Mouse (Mus musculus) forebrain, embryonic 15.5 days (tissue): ENCODE measurements around the gene Sppl3. TPM values are rescaled to one million over a fixed set of nuclear protein-coding genes. Genes with fewer than 3 reads are reported as not detected.

Source experiments
- ATAC-seq: fragments of 200-750 bp; cut with Nextera tagmentation; replicated peaks from 2 replicates; pipeline ENCODE4 v1.8.0; 2017; ENCODE audit warnings: mild to moderate bottlenecking, moderate TSS enrichment, moderate library complexity
- H3K27ac ChIP-seq: fragments of 300-500 bp; sonication (generic); replicated peaks from 2 replicates; pipeline ENCODE4 v1.5.1; 2015; ENCODE audit warnings: mild to moderate bottlenecking, inconsistent platforms
- H3K27me3 ChIP-seq: fragments of 300-500 bp; sonication (generic); 2 replicates; pipeline ENCODE4 v1.6.1; 2015; ENCODE audit warnings: inconsistent platforms
- H3K36me3 ChIP-seq: fragments of 300-500 bp; sonication (generic); 2 replicates; pipeline ENCODE4 v1.6.1; 2015; ENCODE audit warnings: mild to moderate bottlenecking, inconsistent platforms
- H3K4me1 ChIP-seq: fragments of 300-500 bp; sonication (generic); 2 replicates; pipeline ENCODE4 v1.6.1; 2015; ENCODE audit warnings: inconsistent platforms
- H3K4me2 ChIP-seq: fragments of 300-500 bp; sonication (generic); replicated peaks from 2 replicates; pipeline ENCODE4 v1.6.1; 2015; ENCODE audit warnings: mild to moderate bottlenecking, inconsistent platforms
- H3K4me3 ChIP-seq: fragments of 300-500 bp; sonication (generic); 2 replicates; pipeline ENCODE4 v1.5.1; 2015; ENCODE audit warnings: mild to moderate bottlenecking, inconsistent platforms
- H3K9ac ChIP-seq: fragments of 300-500 bp; sonication (generic); replicated peaks from 2 replicates; pipeline ENCODE4 v1.6.1; 2015; ENCODE audit warnings: mild to moderate bottlenecking, inconsistent platforms
- H3K9me3 ChIP-seq: fragments of 300-500 bp; sonication (generic); 2 replicates; pipeline ENCODE4 v1.6.1; 2016; ENCODE audit warnings: inconsistent platforms
- WGBS: fragments of 180-500 bp; shearing (Covaris S2); methylation state at CpG from one replicate; pipeline ENCODE4 v1.1.7; 2015; ENCODE audit warnings: mixed read lengths; 5-methylcytosine and 5-hydroxymethylcytosine counted together
- polyA plus RNA-seq: library from polyadenylated mRNA; unstranded; fragments of >200 nt; fragmentation: Nextera tagmentation; extraction: Ambion mirVana; gene quantifications from 2 replicates; pipeline ENCODE4 v1.2.1, GENCODE M21; 2015

Gene Sppl3
- polyA plus RNA-seq, 1 experiment from 2014 or later: 19.2 TPM

GRCm38 (mm10) chr5:114976935-114977334 lies 34.0 kb upstream of the Sppl3 start:
- Histone ChIP-seq H3K4me2 (no peak overlapping the region), H3K9me3 (no peaks in the 10 kb centered on the region), H3K4me1 (peaks cover 18% of the 10 kb centered on the region), H3K9ac (no peak overlapping the region), H3K4me3 (no peak overlapping the region), H3K36me3 (no peaks in the 10 kb centered on the region), H3K27ac (no peak overlapping the region), H3K27me3 (no peaks in the 10 kb centered on the region)
- ATAC-seq: no peak

DNA sequence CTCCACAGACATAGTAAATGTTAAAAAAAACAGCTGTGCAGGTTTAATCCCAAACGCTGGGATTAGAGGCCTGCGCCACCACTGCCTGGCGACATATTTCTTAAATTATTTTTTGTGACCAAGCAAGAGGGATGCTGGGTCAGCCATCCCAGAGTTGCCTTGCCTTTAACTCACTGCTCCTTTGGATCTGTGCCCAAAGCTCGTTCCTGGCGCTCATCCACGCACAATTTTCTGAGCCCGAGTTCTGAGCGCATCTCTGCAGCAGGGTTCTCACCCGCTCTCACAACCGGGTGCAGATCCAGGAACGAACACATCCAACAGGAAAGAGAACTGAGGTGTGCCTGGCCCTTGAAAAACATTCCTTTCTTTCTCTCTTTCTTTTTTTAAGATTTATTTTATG lies 32.5 kb upstream of the Sppl3 start:
- Histone ChIP-seq H3K4me2 (no peak overlapping the region), H3K4me3 (no peak overlapping the region), H3K9ac (no peak overlapping the region), H3K4me1 (peaks cover 18% of the 10 kb centered on the region), H3K27ac (no peak overlapping the region), H3K9me3 (no peaks in the 10 kb centered on the region), H3K27me3 (no peaks in the 10 kb centered on the region), H3K36me3 (no peaks in the 10 kb centered on the region)
- WGBS: 54% methylated on average over 11 of the region's 11 CpGs
- no peak for ATAC-seq

DNA sequence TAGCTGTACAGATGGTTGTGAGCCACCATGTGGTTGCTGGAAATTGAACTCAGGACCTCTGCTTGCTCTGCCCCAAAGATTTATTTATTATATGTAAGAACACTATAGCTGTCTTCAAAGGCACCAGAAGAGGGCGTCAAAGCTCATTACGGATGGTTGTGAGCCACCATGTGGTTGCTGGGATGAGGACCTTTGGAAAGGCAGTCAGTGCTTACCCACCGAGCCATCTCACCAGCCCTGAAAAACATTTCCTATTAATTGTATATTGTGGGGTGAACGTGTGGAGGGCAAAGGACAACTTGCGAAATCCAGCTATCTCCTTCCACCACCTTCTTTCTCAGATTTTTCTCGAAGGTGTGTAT lies 32.1 kb upstream of the Sppl3 start:
- H3K4me3 ChIP-seq: peak overlapping the region; percentile 35
- H3K9me3 ChIP-seq: no peaks in the 10 kb centered on the region
- ATAC-seq: no peak; the same call in 1 of the 2 replicates
- H3K4me2 ChIP-seq: peak overlapping the region; percentile 71
- no peaks in the 10 kb centered on the region for H3K36me3 ChIP-seq
- 4% methylated on average over 6 of the region's 6 CpGs for WGBS
- H3K4me1 ChIP-seq: peaks cover 18% of the 10 kb centered on the region
- 0 out of 2 replicates have a peak overlapping the region, but pooled peaks have one; percentile 38 for H3K9ac ChIP-seq
- H3K27ac ChIP-seq: no peak overlapping the region
- H3K27me3 ChIP-seq: no peaks in the 10 kb centered on the region

DNA sequence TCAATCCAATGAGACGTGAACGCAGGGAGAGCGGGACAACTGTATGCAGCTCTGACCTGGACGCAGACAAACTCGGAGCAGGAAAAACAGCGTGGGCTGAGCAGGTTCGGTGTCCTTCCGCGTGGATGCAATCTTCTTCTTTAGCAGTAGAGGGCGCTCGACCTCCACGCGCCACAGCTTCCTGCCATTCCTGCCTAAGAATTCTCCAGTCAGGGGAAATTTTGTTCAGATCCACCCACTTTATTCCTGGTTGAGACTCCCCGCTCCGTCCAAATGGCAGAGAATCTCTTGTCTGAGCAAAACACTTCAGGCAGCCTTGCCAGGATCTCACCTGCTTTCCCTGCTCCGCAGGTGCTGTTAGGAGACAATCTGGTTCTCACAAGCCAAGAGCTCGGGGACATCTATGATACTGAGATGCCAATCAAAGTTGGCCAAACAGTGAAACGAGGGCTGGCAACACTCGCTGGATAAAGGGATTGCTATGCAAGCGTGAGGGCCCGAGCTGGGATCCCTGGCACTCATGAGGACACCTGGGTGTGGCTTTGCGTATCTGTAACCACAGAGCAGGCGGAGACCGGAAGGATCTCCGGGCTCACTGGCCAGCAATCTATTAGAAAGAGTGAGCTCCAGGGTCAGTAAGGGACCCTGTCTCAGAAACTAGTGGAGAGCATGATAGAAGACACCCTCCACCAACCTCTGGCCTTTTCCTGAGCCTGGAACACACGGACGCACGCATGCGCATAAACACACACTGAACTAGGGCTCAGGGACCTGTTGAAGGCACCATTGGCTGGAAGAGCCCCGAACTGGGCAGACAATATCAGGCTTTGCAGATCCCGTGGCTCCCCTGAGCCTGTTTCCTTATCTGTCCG lies 31.5 kb upstream of the Sppl3 start:
- peak; percentile 48; the same call in 1 of the 2 replicates for ATAC-seq
- Histone ChIP-seq H3K27me3 (no peaks in the 10 kb centered on the region), H3K27ac (no peak overlapping the region), H3K4me1 (peaks cover 18% of the 10 kb centered on the region), H3K36me3 (no peaks in the 10 kb centered on the region), H3K4me3 (peak overlapping the region; percentile 35), H3K9me3 (no peaks in the 10 kb centered on the region), H3K4me2 (peak overlapping the region; percentile 71), H3K9ac (peak overlapping the region; percentile 45)
- 5% methylated on average over 32 of the region's 32 CpGs for WGBS

DNA sequence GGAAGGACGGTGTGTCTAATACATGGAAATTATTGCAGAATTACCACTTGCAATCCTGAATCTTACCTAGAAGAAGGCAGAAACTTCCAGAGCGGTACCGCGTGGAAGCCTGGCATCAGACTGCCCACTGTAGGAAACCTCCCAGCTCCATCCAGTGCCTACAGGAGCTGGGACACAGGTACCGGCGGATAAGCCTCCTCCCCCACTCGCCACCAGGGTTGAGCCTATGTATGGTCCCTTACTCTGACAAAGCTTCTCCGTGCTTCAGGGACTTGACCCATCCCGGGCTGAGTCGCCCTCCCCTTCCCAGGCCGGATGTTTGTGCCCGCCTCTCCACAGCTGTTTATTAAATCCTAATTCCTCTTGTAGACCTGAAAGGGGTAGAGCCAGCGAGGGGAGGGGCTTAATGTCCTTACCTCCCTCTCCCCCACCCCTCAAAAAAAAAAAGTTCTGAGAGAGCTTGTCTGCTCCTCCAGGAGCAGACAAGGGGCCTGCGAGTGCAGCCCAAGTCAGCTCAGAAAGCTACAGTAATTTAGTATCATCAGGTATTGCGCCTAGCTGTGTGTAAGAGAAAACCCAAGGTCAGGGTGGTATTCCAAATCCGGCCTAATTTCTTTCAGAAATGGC lies 30.7 kb upstream of the Sppl3 start:
- H3K9ac ChIP-seq: peak overlapping the region; percentile 45; the same call in 1 of the 2 replicates
- peak overlapping the region; percentile 71 for H3K4me2 ChIP-seq
- no peak overlapping the region for H3K27ac ChIP-seq
- WGBS: 24% methylated on average over 16 of the region's 16 CpGs
- H3K4me1 ChIP-seq: peaks cover 18% of the 10 kb centered on the region
- H3K4me3 ChIP-seq: peak overlapping the region; percentile 35
- ATAC-seq: no peak
- H3K27me3 ChIP-seq: no peaks in the 10 kb centered on the region
- no peaks in the 10 kb centered on the region for H3K9me3 ChIP-seq
- no peaks in the 10 kb centered on the region for H3K36me3 ChIP-seq

DNA sequence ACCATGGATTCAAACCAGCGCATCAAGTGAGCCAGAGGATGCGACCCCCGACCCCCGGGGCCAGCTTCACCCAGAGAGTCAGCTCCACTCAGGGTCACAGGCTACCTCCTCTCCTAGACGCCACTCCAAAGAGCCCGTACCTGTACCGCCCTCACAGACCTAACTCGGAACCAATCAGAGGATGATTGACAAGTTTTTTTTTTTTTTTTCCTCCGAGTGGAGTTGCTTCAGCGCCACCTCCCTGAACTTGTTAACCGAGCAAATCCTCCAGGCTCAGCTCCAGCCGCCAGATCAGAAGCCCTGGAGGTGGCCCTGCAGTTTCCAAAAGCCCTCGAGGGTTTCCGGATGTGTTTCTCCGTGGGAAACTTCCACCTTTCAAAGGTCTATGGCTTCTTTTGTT lies 28.9 kb upstream of the Sppl3 start:
- 62% methylated on average over 15 of the region's 15 CpGs for WGBS
- H3K27me3 ChIP-seq: no peaks in the 10 kb centered on the region
- H3K9ac ChIP-seq: no peak overlapping the region
- H3K36me3 ChIP-seq: no peaks in the 10 kb centered on the region
- H3K4me3 ChIP-seq: no peak overlapping the region
- no peak overlapping the region for H3K27ac ChIP-seq
- no peaks in the 10 kb centered on the region for H3K9me3 ChIP-seq
- H3K4me1 ChIP-seq: peaks cover 18% of the 10 kb centered on the region
- H3K4me2 ChIP-seq: no peak overlapping the region
- no peak for ATAC-seq

GRCm38 (mm10) chr5:114985074-114985473 lies 25.9 kb upstream of the Sppl3 start:
- H3K4me2 ChIP-seq: no peak overlapping the region
- H3K4me3 ChIP-seq: no peak overlapping the region
- H3K36me3 ChIP-seq: no peaks in the 10 kb centered on the region
- H3K27ac ChIP-seq: no peak overlapping the region
- H3K4me1 ChIP-seq: peaks cover 1% of the 10 kb centered on the region
- no peaks in the 10 kb centered on the region for H3K9me3 ChIP-seq
- H3K9ac ChIP-seq: no peak overlapping the region
- H3K27me3 ChIP-seq: no peaks in the 10 kb centered on the region
- ATAC-seq: no peak

GRCm38 (mm10) chr5:114996447-114996846 lies 14.5 kb upstream of the Sppl3 start:
- Histone ChIP-seq H3K4me2 (no peak overlapping the region), H3K4me1 (no peaks in the 10 kb centered on the region), H3K9me3 (no peaks in the 10 kb centered on the region), H3K27me3 (no peaks in the 10 kb centered on the region), H3K27ac (no peak overlapping the region), H3K4me3 (no peak overlapping the region), H3K9ac (no peak overlapping the region), H3K36me3 (no peaks in the 10 kb centered on the region)
- no peak for ATAC-seq
- WGBS: 86% methylated on average over 16 of the region's 16 CpGs

GRCm38 (mm10) chr5:114997327-114997726 lies 13.6 kb upstream of the Sppl3 start:
- no peaks in the 10 kb centered on the region for H3K4me1 ChIP-seq
- no peak for ATAC-seq
- no peak overlapping the region for H3K4me3 ChIP-seq
- H3K9ac ChIP-seq: no peak overlapping the region
- no peak overlapping the region for H3K4me2 ChIP-seq
- H3K9me3 ChIP-seq: no peaks in the 10 kb centered on the region
- WGBS: 85% methylated on average over 6 of the region's 6 CpGs
- no peak overlapping the region for H3K27ac ChIP-seq
- H3K36me3 ChIP-seq: no peaks in the 10 kb centered on the region
- H3K27me3 ChIP-seq: no peaks in the 10 kb centered on the region

DNA sequence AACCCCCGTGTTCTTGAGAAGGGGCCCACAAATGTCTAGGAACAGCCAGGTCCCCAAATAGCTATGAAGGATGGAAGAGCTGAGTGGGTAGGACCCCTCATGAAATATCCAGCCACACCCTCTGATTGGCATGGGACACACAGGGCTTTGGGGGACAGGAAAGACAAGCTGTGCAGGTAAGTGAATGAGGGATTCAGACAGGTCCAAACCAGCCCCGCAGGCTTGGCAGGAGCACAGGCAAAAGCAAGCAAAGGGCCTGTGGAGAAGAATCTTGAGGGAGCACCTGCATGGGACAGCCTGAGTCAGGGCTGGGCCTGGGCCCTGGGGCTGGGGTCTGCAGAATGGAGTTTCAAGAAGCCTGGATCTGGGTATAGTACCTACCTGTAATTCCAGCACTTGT lies 10.4 kb upstream of the Sppl3 start:
- no peaks in the 10 kb centered on the region for H3K4me1 ChIP-seq
- no peak for ATAC-seq
- H3K9me3 ChIP-seq: no peaks in the 10 kb centered on the region
- 89% methylated on average over 2 of the region's 2 CpGs for WGBS
- H3K27ac ChIP-seq: no peak overlapping the region
- no peak overlapping the region for H3K4me2 ChIP-seq
- H3K9ac ChIP-seq: no peak overlapping the region
- no peak overlapping the region for H3K4me3 ChIP-seq
- no peaks in the 10 kb centered on the region for H3K27me3 ChIP-seq
- H3K36me3 ChIP-seq: no peaks in the 10 kb centered on the region

GRCm38 (mm10) chr5:115001464-115001863 lies 9.5 kb upstream of the Sppl3 start:
- Histone ChIP-seq H3K27ac (no peak overlapping the region), H3K4me2 (no peak overlapping the region), H3K9ac (no peak overlapping the region), H3K9me3 (no peaks in the 10 kb centered on the region), H3K4me1 (no peaks in the 10 kb centered on the region), H3K4me3 (no peak overlapping the region), H3K36me3 (no peaks in the 10 kb centered on the region), H3K27me3 (no peaks in the 10 kb centered on the region)
- 78% methylated on average over 8 of the region's 8 CpGs for WGBS
- ATAC-seq: no peak

- H3K27me3 ChIP-seq: no peaks in the 10 kb centered on the region
- no peaks in the 10 kb centered on the region for H3K36me3 ChIP-seq
- no peaks in the 10 kb centered on the region for H3K9me3 ChIP-seq
- no peaks in the 10 kb centered on the region for H3K4me1 ChIP-seq
- 85% methylated on average over 6 of the region's 6 CpGs for WGBS
- no peak overlapping the region for H3K4me2 ChIP-seq
- no peak overlapping the region for H3K9ac ChIP-seq
- no peak for ATAC-seq
- no peak overlapping the region for H3K4me3 ChIP-seq
- H3K27ac ChIP-seq: no peak overlapping the region
These were observed 8.2 kb upstream of the Sppl3 start for GRCm38 (mm10) chr5:115002781-115003180.
